Mouse (Mus musculus) hindbrain, embryonic 11.5 days (tissue): ENCODE measurements around the gene Olfr237-ps1. TPM values are rescaled to one million over a fixed set of nuclear protein-coding genes. Genes with fewer than 3 reads are reported as not detected.
"Not testable (repeated sequence)": the region's sequence is repeated elsewhere in the genome, so short reads cannot be mapped to it uniquely, and the experiment has no call there.

Experiments
- ATAC-seq: fragments of 200-750 bp; cut with Nextera tagmentation; 2 replicates; pipeline ENCODE4 v1.8.0; 2017; ENCODE audit warnings: mild to moderate bottlenecking, moderate TSS enrichment, moderate library complexity; ENCODE audit not compliant: low FRiP score
- DNase-seq: peaks from one replicate; pipeline ENCODE4 v3.0.0-alpha.2; 2015; ENCODE audit warnings: low spot score
- H3K27ac ChIP-seq: fragments of 300-500 bp; sonication (generic); 2 replicates; pipeline ENCODE4 v1.5.1; 2014; ENCODE audit warnings: mild to moderate bottlenecking, low read depth, low read length
- H3K27me3 ChIP-seq: fragments of 300-500 bp; sonication (generic); 2 replicates; pipeline ENCODE4 v1.6.1; 2014; ENCODE audit warnings: mild to moderate bottlenecking, low read length, moderate library complexity, mixed read lengths; ENCODE audit not compliant: control insufficient read depth, insufficient read depth
- H3K36me3 ChIP-seq: fragments of 300-500 bp; sonication (generic); 2 replicates; pipeline ENCODE4 v1.6.1; 2014; ENCODE audit warnings: mild to moderate bottlenecking, low read length, moderate library complexity, mixed read lengths; ENCODE audit not compliant: control insufficient read depth, insufficient read depth
- H3K4me1 ChIP-seq: fragments of 300-500 bp; sonication (generic); replicated peaks from 2 replicates; pipeline ENCODE4 v1.6.1; 2014; ENCODE audit warnings: low read length, mixed read lengths; ENCODE audit not compliant: control insufficient read depth, insufficient read depth
- H3K4me2 ChIP-seq: fragments of 300-500 bp; sonication (generic); replicated peaks from 2 replicates; pipeline ENCODE4 v1.6.1; 2014; ENCODE audit warnings: mild to moderate bottlenecking, low read depth, low read length
- H3K4me3 ChIP-seq: fragments of 300-500 bp; sonication (generic); 2 replicates; pipeline ENCODE4 v1.5.1; 2014; ENCODE audit warnings: low read depth, low read length
- H3K9ac ChIP-seq: fragments of 300-500 bp; sonication (generic); 2 replicates; pipeline ENCODE4 v1.6.1; 2014; ENCODE audit warnings: low read depth, low read length
- H3K9me3 ChIP-seq: fragments of 300-500 bp; sonication (generic); 2 replicates; pipeline ENCODE4 v1.6.1; 2016; ENCODE audit warnings: low read length; ENCODE audit not compliant: control insufficient read depth
- WGBS: fragments of 180-500 bp; shearing (Covaris S2); extraction: QIAGEN DNeasy Blood & Tissue Kit; methylation state at CpG from one replicate; pipeline ENCODE4 v1.1.7; 2014; 5-methylcytosine and 5-hydroxymethylcytosine counted together
- polyA plus RNA-seq: library from polyadenylated mRNA; unstranded; fragments of >200 nt; fragmentation: Nextera tagmentation; extraction: Ambion mirVana; gene quantifications from 2 replicates; pipeline ENCODE4 v1.2.1, GENCODE M21; 2014

Olfr237-ps1 gene
- not detected in 2 replicates for polyA plus RNA-seq

DNA sequence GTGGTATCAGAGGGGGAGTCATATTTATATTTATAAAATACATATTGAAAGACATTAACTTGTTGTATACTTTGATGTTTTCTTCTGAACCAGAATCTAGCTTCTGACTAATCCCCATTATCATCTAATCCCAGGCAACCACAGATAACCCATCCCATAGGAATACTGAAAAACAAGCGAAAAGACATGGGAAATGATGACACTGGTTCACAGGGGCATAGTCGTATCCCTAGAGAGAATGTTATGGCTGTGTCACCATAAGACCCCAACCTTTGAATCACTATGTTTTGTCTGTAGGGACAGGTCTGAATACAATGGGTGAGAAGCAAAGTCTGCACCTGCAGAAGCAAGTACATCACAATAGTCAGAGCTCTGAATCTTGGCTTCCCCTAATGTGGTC lies at the start of gene Olfr237-ps1:
Gene Olfr237-ps1, plus strand, starts transcription at position 301 of the 400 bp plus-strand sequence.
- H3K4me3 ChIP-seq: not testable (repeated sequence)

DNA sequence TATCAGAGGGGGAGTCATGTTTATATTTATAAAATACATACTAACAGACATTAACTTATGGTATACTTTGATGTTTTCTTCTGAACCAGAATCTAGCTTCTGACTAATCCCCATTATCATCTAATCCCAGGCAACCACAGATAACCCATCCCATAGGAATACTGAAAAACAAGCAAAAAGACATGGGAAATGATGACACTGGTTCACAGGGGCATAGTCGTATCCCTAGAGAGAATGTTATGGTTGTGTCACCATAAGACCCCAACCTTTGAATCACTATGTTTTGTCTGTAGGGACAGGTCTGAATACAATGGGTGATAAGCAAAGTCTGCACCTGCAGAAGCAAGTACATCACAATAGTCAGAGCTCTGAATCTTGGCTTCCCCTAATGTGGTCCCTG lies 40.3 kb upstream of the Olfr237-ps1 start, which contains the start of gene Olfr441:
Gene Olfr441, plus strand, starts transcription at position 301 of the 400 bp plus-strand sequence.
- H3K9me3 ChIP-seq, H3K27me3 ChIP-seq, H3K4me2 ChIP-seq, ATAC-seq, H3K9ac ChIP-seq, H3K36me3 ChIP-seq, H3K4me3 ChIP-seq, H3K4me1 ChIP-seq, H3K27ac ChIP-seq, DNase-seq: not testable (repeated sequence)
- 67% methylated on average over 1 of the region's 1 CpGs for WGBS

More for the DNA sequence above, at the start of gene Olfr237-ps1:
- H3K4me2 ChIP-seq, H3K27ac ChIP-seq, H3K27me3 ChIP-seq, H3K9ac ChIP-seq, H3K9me3 ChIP-seq, ATAC-seq, DNase-seq, H3K36me3 ChIP-seq, H3K4me1 ChIP-seq: not testable (repeated sequence)
- 92% methylated on average over 2 of the region's 2 CpGs for WGBS

GRCm38 (mm10) chr6:43159502-43159901 lies 13.1 kb downstream of the Olfr237-ps1 start:
- Histone ChIP-seq H3K36me3 (no peaks in the 10 kb centered on the region), H3K27ac (no peak overlapping the region), H3K4me1 (no peaks in the 10 kb centered on the region), H3K27me3 (no peaks in the 10 kb centered on the region), H3K4me2 (no peak overlapping the region), H3K9me3 (no peaks in the 10 kb centered on the region), H3K4me3 (no peak overlapping the region), H3K9ac (no peak overlapping the region)
- DNase-seq (no peak), ATAC-seq (no peak)
- WGBS: 66% methylated on average over 1 of the region's 1 CpGs

GRCm38 (mm10) chr6:43162982-43163381 lies 16.6 kb downstream of the Olfr237-ps1 start, which contains the start of gene Olfr437:
Gene Olfr437 (plus strand): TSS chr6:43163282.
- DNase-seq (no peak), ATAC-seq (no peak)
- Histone ChIP-seq H3K27ac (no peak within 1 kb of the TSS), H3K36me3 (no peaks in the 10 kb centered on the region), H3K9ac (no peak within 1 kb of the TSS), H3K9me3 (no peaks in the 10 kb centered on the region), H3K4me2 (no peak within 1 kb of the TSS), H3K4me1 (no peaks in the 10 kb centered on the region), H3K27me3 (no peaks in the 10 kb centered on the region), H3K4me3 (no peak within 1 kb of the TSS)
- WGBS: 81% methylated on average over 3 of the region's 3 CpGs

- H3K4me1 ChIP-seq: no peaks in the 10 kb centered on the region
- no peaks in the 10 kb centered on the region for H3K27me3 ChIP-seq
- H3K27ac ChIP-seq: no peak overlapping the region
- no peaks in the 10 kb centered on the region for H3K9me3 ChIP-seq
- WGBS: 94% methylated on average over 4 of the region's 4 CpGs
- ATAC-seq: no peak
- no peak for DNase-seq
- H3K4me3 ChIP-seq: no peak overlapping the region
- no peaks in the 10 kb centered on the region for H3K36me3 ChIP-seq
- no peak overlapping the region for H3K4me2 ChIP-seq
- no peak overlapping the region for H3K9ac ChIP-seq
Observed at GRCm38 (mm10) chr6:43167246-43167645, 20.9 kb downstream of the Olfr237-ps1 start.

DNA sequence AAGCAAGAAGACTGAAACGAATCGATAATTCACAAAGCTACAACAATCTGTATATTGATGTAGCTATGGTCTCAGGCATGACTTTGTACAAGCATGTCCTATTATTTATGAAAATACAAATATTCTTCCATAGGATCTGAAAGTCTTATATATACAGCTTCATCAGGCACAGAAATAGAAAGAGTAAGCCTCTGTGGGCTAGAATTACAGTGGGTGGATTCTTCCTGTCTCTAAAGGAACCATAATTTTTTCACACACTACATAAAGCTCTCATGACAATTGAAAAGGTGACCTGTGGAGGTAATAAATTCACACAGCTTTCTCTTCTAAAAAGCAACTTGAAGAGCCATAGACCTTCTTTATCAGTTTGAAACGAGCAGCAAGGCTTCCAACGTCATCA lies 25.5 kb downstream of the Olfr237-ps1 start, which contains the start of gene Olfr13:
Gene Olfr13, plus strand, starts transcription at position 301 of the 400 bp plus-strand sequence.
- H3K36me3 ChIP-seq: no peaks in the 10 kb centered on the region
- no peak within 1 kb of the TSS for H3K9ac ChIP-seq
- no peak for DNase-seq
- ATAC-seq: no peak
- H3K4me1 ChIP-seq: no peaks in the 10 kb centered on the region
- no peak within 1 kb of the TSS for H3K27ac ChIP-seq
- no peaks in the 10 kb centered on the region for H3K27me3 ChIP-seq
- no peak within 1 kb of the TSS for H3K4me3 ChIP-seq
- H3K4me2 ChIP-seq: no peak within 1 kb of the TSS
- H3K9me3 ChIP-seq: no peaks in the 10 kb centered on the region
- WGBS: 78% methylated on average over 4 of the region's 4 CpGs

- H3K4me2 ChIP-seq: no peak overlapping the region
- H3K27me3 ChIP-seq: no peaks in the 10 kb centered on the region
- WGBS: 61% methylated on average over 1 of the region's 1 CpGs
- H3K27ac ChIP-seq: no peak overlapping the region
- H3K9me3 ChIP-seq: no peaks in the 10 kb centered on the region
- ATAC-seq: peak; percentile 25; the same call in 1 of the 2 replicates
- H3K4me3 ChIP-seq: no peak overlapping the region
- no peaks in the 10 kb centered on the region for H3K4me1 ChIP-seq
- H3K9ac ChIP-seq: no peak overlapping the region
- DNase-seq: no peak
- H3K36me3 ChIP-seq: no peaks in the 10 kb centered on the region
Observed at GRCm38 (mm10) chr6:43178129-43178528, 31.8 kb downstream of the Olfr237-ps1 start.

- 80% methylated on average over 6 of the region's 6 CpGs for WGBS
- no peaks in the 10 kb centered on the region for H3K9me3 ChIP-seq
- ATAC-seq (peak; percentile 54; the same call in 1 of the 2 replicates), DNase-seq (no peak)
- no peak overlapping the region for H3K4me2 ChIP-seq
- no peak overlapping the region for H3K9ac ChIP-seq
- no peak overlapping the region for H3K4me3 ChIP-seq
- no peaks in the 10 kb centered on the region for H3K36me3 ChIP-seq
- no peaks in the 10 kb centered on the region for H3K4me1 ChIP-seq
- no peaks in the 10 kb centered on the region for H3K27me3 ChIP-seq
- no peak overlapping the region for H3K27ac ChIP-seq
Observed at GRCm38 (mm10) chr6:43178584-43179501, 32.5 kb downstream of the Olfr237-ps1 start.
